Mouse (Mus musculus) ZHBTc4 (cell line): ENCODE measurements at regions not wholly inside any gene's neighbourhood (a gene's known extent, or its start where the extent isn't known, plus 50 kb on each side); places are given as distances from the start of the nearest gene placed in this dataset.

Source experiments
- DNase-seq: peaks from one replicate; pipeline ENCODE4 v3.0.0-alpha.2; 2011; ENCODE audit warnings: low read depth, low spot score

- peak; percentile 91 for DNase-seq
These were observed 925.9 kb upstream of the G6pd2 start for GRCm38 (mm10) chr5:60882481-60883305.
